Mouse (Mus musculus) bone marrow, adult 2 months (tissue): ENCODE measurements around the gene Tsc22d1. TPM values are rescaled to one million over a fixed set of nuclear protein-coding genes. Genes with fewer than 3 reads are reported as not detected.
A peak's percentile ranks its signal among the peaks of the same experiment; 100 is the strongest.

Experiments used
- H3K27ac ChIP-seq: fragments of 200-500 bp; 2 replicates; pipeline ENCODE4 v1.5.1; 2012; ENCODE audit warnings: low read depth, mild to moderate bottlenecking, control low read depth, inconsistent platforms, low read length; ENCODE audit not compliant: control insufficient read depth, poor library complexity, insufficient read depth
- H3K4me1 ChIP-seq: fragments of 200-500 bp; 2 replicates; pipeline ENCODE4 v1.6.1; 2011; ENCODE audit warnings: low read length; ENCODE audit not compliant: control insufficient read depth, insufficient read depth
- H3K4me3 ChIP-seq: fragments of 200-500 bp; replicated peaks from 2 replicates; pipeline ENCODE3; 2011; ENCODE audit warnings: mild to moderate bottlenecking, low read depth, low read length, control low read depth; ENCODE audit not compliant: control insufficient read depth
- CTCF ChIP-seq: fragments of 200-500 bp; IDR thresholded peaks from 2 replicates; pipeline ENCODE4 v1.5.1; 2011; ENCODE audit warnings: low read length, control low read depth; ENCODE audit not compliant: control insufficient read depth, insufficient read depth
- POLR2A ChIP-seq: fragments of 200-500 bp; IDR thresholded peaks from 2 replicates; pipeline ENCODE4 v1.6.1; 2011; ENCODE audit warnings: low read depth, mild to moderate bottlenecking, control low read depth, low read length, borderline replicate concordance; ENCODE audit not compliant: control insufficient read depth
- WGBS: fragments of 180-500 bp; shearing (Covaris S2); methylation state at CpG from one replicate; pipeline ENCODE4 v1.1.7; 2018; 5-methylcytosine and 5-hydroxymethylcytosine counted together
- polyA plus RNA-seq: library from polyadenylated mRNA; stranded (reverse); fragments of >200 nt; gene quantifications from 2 replicates; pipeline ENCODE4 v1.2.4, GENCODE M21; 2011; ENCODE audit warnings: low replicate concordance; ENCODE audit not compliant: missing spikeins, insufficient read depth, insufficient read length

Tsc22d1 gene
- polyA plus RNA-seq, 1 experiment: 128 TPM

GRCm38 (mm10) chr14:76555263-76556030 lies 140.7 kb downstream of the Tsc22d1 start:
- 63% methylated on average over 18 of the region's 18 CpGs for WGBS
- no peak overlapping the region for H3K27ac ChIP-seq
- TF ChIP-seq POLR2A: no peak
- TF ChIP-seq CTCF: no peak
- no peaks in the 10 kb centered on the region; the same call in 1 of the 2 replicates for H3K4me1 ChIP-seq
- H3K4me3 ChIP-seq: no peak overlapping the region

GRCm38 (mm10) chr14:76556031-76556851 lies 141.5 kb downstream of the Tsc22d1 start:
- TF ChIP-seq CTCF (no peak), POLR2A (no peak)
- H3K4me3 ChIP-seq: peak overlapping the region; percentile 60
- H3K4me1 ChIP-seq: no peaks in the 10 kb centered on the region; the same call in 1 of the 2 replicates
- peak overlapping the region; percentile 45; the same call in 1 of the 2 replicates for H3K27ac ChIP-seq
- 3% methylated on average over 64 of the region's 67 CpGs for WGBS

- WGBS: 11% methylated on average over 17 of the region's 17 CpGs
- TF ChIP-seq CTCF (no peak), POLR2A (no peak)
- Histone ChIP-seq H3K4me3 (peak within 1 kb of the TSS; percentile 60), H3K27ac (peak within 1 kb of the TSS; percentile 45; the same call in 1 of the 2 replicates), H3K4me1 (no peaks in the 10 kb centered on the region; the same call in 1 of the 2 replicates)
Measured at GRCm38 (mm10) chr14:76556852-76557208, 142.1 kb downstream of the Tsc22d1 start, which contains the start of gene Serp2. Serp2 (minus strand) TSS chr14:76556889.

Other genes starting within 250 kb of the Tsc22d1 start
- not detected in 2 replicates for gene Serp2, start 141.9 kb downstream of the Tsc22d1 start, polyA plus RNA-seq